Comparison of ENCODE assay signal across 16 mouse cellular contexts in genomic region chr3:107776295-107776694, GRCm38 (mm10). TPM values are rescaled to one million over a fixed set of nuclear protein-coding genes. Genes with fewer than 3 reads are reported as not detected.
A peak's percentile ranks its signal among the peaks of the same experiment; 100 is the strongest.
DNase-seq lines count a peak whose midpoint lies in the region; ATAC-seq and TF ChIP-seq lines count a peak whose summit lies in the region.
"Had no signal": no experiment of that assay in that cellular context is flagged by ENCODE, and none has a peak within 500 bp of the region (broad histone marks: within the 10 kb centered on the region; RNA-seq: fewer than 3 reads in every experiment).

No protein-coding gene starts in this region.

- no peak overlapping the region for H3K27ac ChIP-seq in heart, embryonic 12.5 days (ENCODE audit: poor library complexity, severe bottlenecking)
- H3K27ac ChIP-seq in lung, postnatal 0 days (ENCODE audit: low read length), result no peak overlapping the region
- H3K27ac ChIP-seq in stomach, embryonic 15.5 days, result no peak overlapping the region
- H3K27ac ChIP-seq: embryonic facial prominence, embryonic 15.5 days; hindbrain, embryonic 14.5 days; midbrain, embryonic 12.5 days; neural tube, embryonic 13.5 days had no signal

- intact Hi-C loops in heart, postnatal 10 days (cut with DNase I), result no loop called here
- intact Hi-C loops in left cerebral cortex, postnatal 10 days (cut with DNase I), result no loop called here

- ATAC-seq in heart, embryonic 12.5 days (ENCODE audit: insufficient number of reproducible peaks, low FRiP score), result no peak
- peak; percentile 51; the same call in 1 of the 2 replicates for ATAC-seq in lung, postnatal 0 days
- peak; percentile 51; the same call in 1 of the 2 replicates for ATAC-seq in stomach, embryonic 15.5 days (ENCODE audit: insufficient read depth, low FRiP score, low read depth)
- no peak for ATAC-seq in activated CD4-positive, CD25-positive, alpha-beta regulatory T cell, adult 4 months
- ATAC-seq: liver, postnatal 0 days had no signal

- no peak for TF ChIP-seq CTCF in lung, postnatal 0 days (IDR thresholded peaks at IDR 0.05)

- no peaks in the 10 kb centered on the region for H3K9me3 ChIP-seq in heart, embryonic 12.5 days (replicated peaks)
- no peaks in the 10 kb centered on the region for H3K9me3 ChIP-seq in lung, postnatal 0 days (ENCODE audit: low read length)
- no peaks in the 10 kb centered on the region for H3K9me3 ChIP-seq in stomach, embryonic 15.5 days
- H3K9me3 ChIP-seq: embryonic facial prominence, embryonic 15.5 days; midbrain, embryonic 12.5 days; neural tube, embryonic 13.5 days had no signal

- 0 out of 2 replicates have a peak overlapping the region, but pooled peaks have one; percentile 3 for H3K9ac ChIP-seq in heart, embryonic 12.5 days
- H3K9ac ChIP-seq in lung, postnatal 0 days (replicated peaks; ENCODE audit: low read depth), result no peak overlapping the region
- no peak overlapping the region for H3K9ac ChIP-seq in stomach, embryonic 15.5 days
- H3K9ac ChIP-seq: embryonic facial prominence, embryonic 15.5 days; hindbrain, embryonic 14.5 days; liver, postnatal 0 days; midbrain, embryonic 12.5 days; neural tube, embryonic 13.5 days had no signal

- H3K4me1 ChIP-seq in heart, embryonic 12.5 days (replicated peaks), result peaks cover 24% of the 10 kb centered on the region
- peaks cover 6% of the 10 kb centered on the region; the same call in 1 of the 2 replicates for H3K4me1 ChIP-seq in lung, postnatal 0 days (ENCODE audit: insufficient read depth, low read depth, low read length)
- H3K4me1 ChIP-seq in stomach, embryonic 15.5 days, result 0 out of 2 replicates have a peak, but pooled peaks cover 4% of the 10 kb centered on the region

- no peak for TF ChIP-seq EP300 in lung, postnatal 0 days (IDR thresholded peaks at IDR 0.05)

- H3K4me2 ChIP-seq in heart, embryonic 12.5 days, result no peak overlapping the region
- H3K4me2 ChIP-seq in lung, postnatal 0 days (replicated peaks; ENCODE audit: low read depth, low read length), result no peak overlapping the region
- H3K4me2 ChIP-seq in stomach, embryonic 15.5 days, result no peak overlapping the region
- H3K4me2 ChIP-seq: embryonic facial prominence, embryonic 15.5 days; hindbrain, embryonic 14.5 days; midbrain, embryonic 12.5 days; neural tube, embryonic 13.5 days had no signal

- no peak overlapping the region for H3K4me3 ChIP-seq in heart, embryonic 12.5 days
- H3K4me3 ChIP-seq in lung, postnatal 0 days (ENCODE audit: low read depth, low read length), result no peak overlapping the region
- no peak overlapping the region for H3K4me3 ChIP-seq in stomach, embryonic 15.5 days (replicated peaks)
- H3K4me3 ChIP-seq: embryonic facial prominence, embryonic 15.5 days; midbrain, embryonic 12.5 days; neural tube, embryonic 13.5 days had no signal

- no peaks in the 10 kb centered on the region; the same call in 1 of the 2 replicates for H3K27me3 ChIP-seq in heart, embryonic 12.5 days (replicated peaks)
- H3K27me3 ChIP-seq in lung, postnatal 0 days (replicated peaks; ENCODE audit: insufficient read depth, low read length), result no peaks in the 10 kb centered on the region
- H3K27me3 ChIP-seq in stomach, embryonic 15.5 days (replicated peaks), result no peaks in the 10 kb centered on the region
- H3K27me3 ChIP-seq: embryonic facial prominence, embryonic 15.5 days; midbrain, embryonic 12.5 days; neural tube, embryonic 13.5 days had no signal

- WGBS in heart, embryonic 12.5 days, result 9% methylated on average over 3 of the region's 3 CpGs
- WGBS in lung, postnatal 0 days, result 30% methylated on average over 3 of the region's 3 CpGs
- WGBS in stomach, embryonic 15.5 days, result 20% methylated on average over 3 of the region's 3 CpGs

- DNase-seq in heart, postnatal 10 days, result no peak
- DNase-seq in lung, postnatal 0 days (ENCODE audit: low spot score), result peak; percentile 32
- no peak for DNase-seq in lung, postnatal 14 days
- DNase-seq in NIH3T3 (ENCODE audit: low read depth), result peak; percentile 60
- no peak for DNase-seq in left cerebral cortex, postnatal 10 days (ENCODE audit: extremely low spot score in 1 of 2, low spot score in 2 of 2)
- DNase-seq: adrenal gland, postnatal 36 days; cerebellum, adult 18-20 months; kidney, postnatal 14 days; liver, postnatal 0 days had no signal

- no peaks in the 10 kb centered on the region for H3K36me3 ChIP-seq in heart, embryonic 12.5 days
- H3K36me3 ChIP-seq in lung, postnatal 0 days (ENCODE audit: insufficient read depth, low read length), result no peaks in the 10 kb centered on the region
- no peaks in the 10 kb centered on the region for H3K36me3 ChIP-seq in stomach, embryonic 15.5 days
- H3K36me3 ChIP-seq: embryonic facial prominence, embryonic 15.5 days; midbrain, embryonic 12.5 days; neural tube, embryonic 13.5 days had no signal

RNA-seq across cellular contexts. Expression of gene Csf1, which starts 16.0 kb away (rescaled TPM):
- polyA plus RNA-seq in heart, embryonic 12.5 days (2016; fragmentation: Nextera tagmentation; extraction: Ambion mirVana), result 12.7 and 12.8 TPM in 2 replicates
- total RNA-seq in heart, postnatal 10 days (2021), result 10 to 100 TPM; 25.5 to 29.0 TPM
- 10.9 and 14.3 TPM in 2 replicates for polyA plus RNA-seq in lung, postnatal 0 days (2015; fragmentation: Nextera tagmentation; extraction: Ambion mirVana)
- polyA plus RNA-seq in stomach, embryonic 15.5 days (2015; fragmentation: Nextera tagmentation; extraction: Ambion mirVana), result 14.7 and 15.4 TPM in 2 replicates
- 1 to 10 TPM; 7.5 to 8.3 TPM for total RNA-seq in left cerebral cortex, postnatal 10 days (2021)
- 10 to 100 TPM; 11.0 to 23.3 TPM for polyA plus RNA-seq in activated CD4-positive, CD25-positive, alpha-beta regulatory T cell, adult 4 months (2017; shearing (Covaris generic))

Comparison
In these comparisons a context has a peak if more than half of its experiments do, and no peak if none do; other contexts are left out.
1. DNase-seq: peak in lung, postnatal 0 days (single experiment) and NIH3T3 (single experiment); none in heart, postnatal 10 days (0 of 2), lung, postnatal 14 days (single experiment) and left cerebral cortex, postnatal 10 days (0 of 2).
2. ATAC-seq: peak in lung, postnatal 0 days (single experiment) and stomach, embryonic 15.5 days (single experiment); none in heart, embryonic 12.5 days (single experiment) and activated CD4-positive, CD25-positive, alpha-beta regulatory T cell, adult 4 months (single experiment).